Mouse (Mus musculus) intestine, embryonic 14.5 days (tissue): ENCODE data around the gene Traf3ip1. TPM values are rescaled to one million over a fixed set of nuclear protein-coding genes. Genes with fewer than 3 reads are reported as not detected.
A peak's percentile ranks its signal among the peaks of the same experiment; 100 is the strongest.
"Not testable (repeated sequence)": the region's sequence is repeated elsewhere in the genome, so short reads cannot be mapped to it uniquely, and the experiment has no call there.

Experiments used
- ATAC-seq: fragments of 200-750 bp; cut with Nextera tagmentation; replicated peaks from 2 replicates; pipeline ENCODE4 v1.8.0; 2017; ENCODE audit warnings: low read depth, moderate number of reproducible peaks, moderate TSS enrichment, moderate library complexity; ENCODE audit not compliant: low FRiP score, low TSS enrichment
- DNase-seq: peaks from one replicate; pipeline ENCODE4 v3.0.0-alpha.2; 2018; ENCODE audit warnings: low spot score
- H3K27ac ChIP-seq: fragments of 300-500 bp; sonication (generic); 2 replicates; pipeline ENCODE4 v1.5.1; 2014; ENCODE audit warnings: low read depth, mild to moderate bottlenecking, control low read depth
- H3K27me3 ChIP-seq: fragments of 300-500 bp; sonication (generic); replicated peaks from 2 replicates; pipeline ENCODE4 v1.6.1; 2014; ENCODE audit warnings: low read length, control low read depth; ENCODE audit not compliant: control insufficient read depth, insufficient read depth
- H3K36me3 ChIP-seq: fragments of 300-500 bp; sonication (generic); 2 replicates; pipeline ENCODE4 v1.6.1; 2014; ENCODE audit warnings: low read length, control low read depth; ENCODE audit not compliant: control insufficient read depth, insufficient read depth
- H3K4me1 ChIP-seq: fragments of 300-500 bp; sonication (generic); replicated peaks from 2 replicates; pipeline ENCODE4 v1.6.1; 2014; ENCODE audit warnings: low read length, control low read depth, mixed read lengths; ENCODE audit not compliant: control insufficient read depth, insufficient read depth
- H3K4me2 ChIP-seq: fragments of 300-500 bp; sonication (generic); 2 replicates; pipeline ENCODE4 v1.6.1; 2014; ENCODE audit warnings: low read length
- H3K4me3 ChIP-seq: fragments of 300-500 bp; sonication (generic); 2 replicates; pipeline ENCODE4 v1.5.1; 2014; ENCODE audit warnings: low read depth, low read length, control low read depth, mixed read lengths
- H3K9ac ChIP-seq: fragments of 300-500 bp; sonication (generic); 2 replicates; pipeline ENCODE4 v1.6.1; 2014; ENCODE audit warnings: mild to moderate bottlenecking, low read length
- H3K9me3 ChIP-seq: fragments of 300-500 bp; sonication (generic); 2 replicates; pipeline ENCODE4 v1.6.1; 2016; ENCODE audit warnings: low read length, control low read depth; ENCODE audit not compliant: control insufficient read depth
- WGBS: fragments of 180-500 bp; shearing (Covaris S2); extraction: QIAGEN DNeasy Blood & Tissue Kit; methylation state at CpG from one replicate; pipeline ENCODE4 v1.1.7; 2014; 5-methylcytosine and 5-hydroxymethylcytosine counted together
- polyA plus RNA-seq: library from polyadenylated mRNA; unstranded; fragments of >200 nt; fragmentation: Nextera tagmentation; extraction: Ambion mirVana; gene quantifications from 2 replicates; pipeline ENCODE4 v1.2.1, GENCODE M21; 2014

Traf3ip1 gene
- polyA plus RNA-seq, 1 experiment from 2014 or later = 5.9 TPM

GRCm38 (mm10) chr1:91460069-91460468 lies 34.4 kb upstream of the Traf3ip1 start:
- 35% methylated on average over 7 of the region's 7 CpGs for WGBS
- DNase-seq = no peak
- no peak overlapping the region for H3K9ac ChIP-seq
- ATAC-seq = no peak
- H3K4me3 ChIP-seq = peak overlapping the region; percentile 70
- peak overlapping the region; percentile 82 for H3K4me2 ChIP-seq
- no peaks in the 10 kb centered on the region for H3K27me3 ChIP-seq
- H3K9me3 ChIP-seq = no peaks in the 10 kb centered on the region
- H3K4me1 ChIP-seq = peaks cover 44% of the 10 kb centered on the region
- peak overlapping the region; percentile 62; the same call in 1 of the 2 replicates for H3K27ac ChIP-seq
- H3K36me3 ChIP-seq = no peaks in the 10 kb centered on the region

- no peak overlapping the region for H3K9ac ChIP-seq
- no peaks in the 10 kb centered on the region for H3K9me3 ChIP-seq
- H3K27ac ChIP-seq = no peak overlapping the region
- H3K27me3 ChIP-seq = no peaks in the 10 kb centered on the region
- DNase-seq (no peak), ATAC-seq (no peak)
- 42% methylated on average over 4 of the region's 4 CpGs for WGBS
- H3K36me3 ChIP-seq = no peaks in the 10 kb centered on the region
- no peak overlapping the region for H3K4me3 ChIP-seq
- no peak overlapping the region for H3K4me2 ChIP-seq
- H3K4me1 ChIP-seq = peaks cover 39% of the 10 kb centered on the region
Measured at GRCm38 (mm10) chr1:91460564-91460963, 33.9 kb upstream of the Traf3ip1 start.

- Histone ChIP-seq H3K4me3 (no peak overlapping the region), H3K4me1 (peaks cover 11% of the 10 kb centered on the region), H3K27ac (no peak overlapping the region), H3K27me3 (no peaks in the 10 kb centered on the region), H3K4me2 (no peak overlapping the region), H3K36me3 (no peaks in the 10 kb centered on the region), H3K9ac (no peak overlapping the region), H3K9me3 (no peaks in the 10 kb centered on the region)
- ATAC-seq (no peak), DNase-seq (no peak)
- WGBS = 83% methylated on average over 13 of the region's 13 CpGs
Measured at GRCm38 (mm10) chr1:91463336-91463995, 31.0 kb upstream of the Traf3ip1 start.

DNA sequence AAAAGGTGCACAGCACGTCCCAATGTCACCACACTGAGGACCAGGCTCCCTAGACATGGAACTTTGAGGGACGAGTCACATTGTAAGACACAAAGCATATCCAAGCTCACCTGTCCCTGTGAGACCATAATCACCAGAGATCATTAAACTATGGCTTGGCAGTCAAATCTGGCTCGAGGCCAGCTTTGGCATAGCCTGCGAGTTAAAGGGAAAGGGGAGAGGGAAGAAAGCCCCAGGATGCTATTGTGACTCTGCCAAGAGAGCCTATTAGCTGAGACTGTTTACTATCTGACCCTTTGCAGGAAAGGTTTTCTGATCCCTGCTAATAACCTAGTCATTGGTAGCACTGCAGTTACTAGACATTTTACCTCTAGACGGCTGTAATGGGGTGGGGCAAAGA lies 30.0 kb upstream of the Traf3ip1 start:
- Histone ChIP-seq H3K9ac (no peak overlapping the region), H3K4me3 (no peak overlapping the region), H3K9me3 (no peaks in the 10 kb centered on the region), H3K4me1 (0 out of 2 replicates have a peak, but pooled peaks cover 7% of the 10 kb centered on the region), H3K36me3 (no peaks in the 10 kb centered on the region), H3K27ac (no peak overlapping the region), H3K27me3 (no peaks in the 10 kb centered on the region), H3K4me2 (no peak overlapping the region)
- DNase-seq (no peak), ATAC-seq (no peak)
- WGBS = 53% methylated on average over 5 of the region's 5 CpGs

- Histone ChIP-seq H3K9me3 (no peaks in the 10 kb centered on the region), H3K4me2 (no peak overlapping the region), H3K27ac (peak overlapping the region; percentile 48; the same call in 1 of the 2 replicates), H3K4me3 (no peak overlapping the region), H3K4me1 (0 out of 2 replicates have a peak, but pooled peaks cover under 1% of the 10 kb centered on the region), H3K36me3 (no peaks in the 10 kb centered on the region), H3K27me3 (no peaks in the 10 kb centered on the region), H3K9ac (no peak overlapping the region)
- no peak for DNase-seq
- 9% methylated on average over 1 of the region's 1 CpGs for WGBS
- peak; percentile 51; the same call in 1 of the 2 replicates for ATAC-seq
Measured at GRCm38 (mm10) chr1:91465244-91465643, 29.2 kb upstream of the Traf3ip1 start.

- DNase-seq = no peak
- no peaks in the 10 kb centered on the region for H3K36me3 ChIP-seq
- H3K4me2 ChIP-seq = no peak overlapping the region
- H3K27me3 ChIP-seq = no peaks in the 10 kb centered on the region
- H3K4me3 ChIP-seq = no peak overlapping the region
- 86% methylated on average over 6 of the region's 6 CpGs for WGBS
- H3K4me1 ChIP-seq = no peaks in the 10 kb centered on the region
- no peaks in the 10 kb centered on the region for H3K9me3 ChIP-seq
- no peak overlapping the region for H3K27ac ChIP-seq
- H3K9ac ChIP-seq = no peak overlapping the region
- no peak for ATAC-seq
Measured at GRCm38 (mm10) chr1:91466186-91466585, 28.3 kb upstream of the Traf3ip1 start.

DNA sequence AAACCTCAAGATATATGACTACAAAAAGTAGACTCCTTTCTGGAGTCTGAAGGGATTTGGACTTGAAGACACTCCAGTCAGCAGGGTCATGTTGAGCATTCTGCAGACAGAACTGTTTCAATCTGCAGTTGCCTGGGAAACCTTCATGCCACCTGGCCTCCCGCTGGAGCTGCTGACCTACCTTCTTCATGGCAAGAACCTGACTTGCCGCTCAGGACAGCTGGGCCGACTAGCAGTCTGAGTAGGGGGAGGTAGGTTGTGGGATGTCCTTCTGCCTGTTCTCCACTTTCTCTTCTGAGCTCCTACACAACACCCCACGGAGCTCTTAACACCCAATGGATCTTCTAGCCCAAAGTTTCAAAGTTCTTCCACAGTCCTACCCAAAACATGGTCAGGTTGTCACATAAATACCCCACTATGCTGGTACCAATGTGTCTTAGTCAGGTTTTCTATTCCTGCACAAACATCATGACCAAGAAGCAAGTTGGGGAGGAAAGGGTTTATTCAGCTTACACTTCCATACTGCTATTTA lies 24.5 kb upstream of the Traf3ip1 start:
- no peaks in the 10 kb centered on the region for H3K9me3 ChIP-seq
- H3K27ac ChIP-seq = no peak overlapping the region
- DNase-seq = no peak
- no peak overlapping the region for H3K4me3 ChIP-seq
- no peak overlapping the region for H3K4me2 ChIP-seq
- no peak for ATAC-seq
- no peak overlapping the region for H3K9ac ChIP-seq
- no peaks in the 10 kb centered on the region for H3K4me1 ChIP-seq
- H3K27me3 ChIP-seq = no peaks in the 10 kb centered on the region
- H3K36me3 ChIP-seq = no peaks in the 10 kb centered on the region
- WGBS = 84% methylated on average over 4 of the region's 4 CpGs

GRCm38 (mm10) chr1:91478145-91478544 lies 16.3 kb upstream of the Traf3ip1 start:
- DNase-seq, H3K4me3 ChIP-seq, ATAC-seq, H3K27me3 ChIP-seq, H3K4me1 ChIP-seq, H3K9ac ChIP-seq, H3K9me3 ChIP-seq, H3K4me2 ChIP-seq, H3K27ac ChIP-seq, H3K36me3 ChIP-seq: not testable (repeated sequence)
- WGBS = 93% methylated on average over 9 of the region's 13 CpGs

DNA sequence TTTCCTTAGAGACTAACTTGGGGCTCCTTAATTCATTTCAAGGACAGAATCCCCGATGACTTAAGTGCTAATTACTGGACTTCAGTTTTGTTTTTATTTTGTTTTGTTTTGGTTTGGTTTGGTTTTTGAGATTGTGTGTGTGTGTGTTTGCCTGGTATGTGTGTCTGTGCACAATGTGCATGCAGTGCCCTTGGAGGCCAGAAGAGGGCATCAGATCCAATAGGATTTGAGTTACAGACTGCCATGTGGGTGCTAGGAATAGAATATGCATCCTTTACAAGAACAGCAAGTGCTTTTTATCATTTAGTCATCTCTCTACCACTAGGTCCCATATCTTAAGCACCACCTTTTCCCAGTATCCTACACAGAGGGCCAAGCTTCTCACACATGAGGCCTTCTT lies 15.5 kb upstream of the Traf3ip1 start:
- Histone ChIP-seq H3K4me2 (no peak overlapping the region), H3K9me3 (no peaks in the 10 kb centered on the region), H3K27ac (no peak overlapping the region), H3K4me1 (no peaks in the 10 kb centered on the region), H3K36me3 (no peaks in the 10 kb centered on the region), H3K27me3 (no peaks in the 10 kb centered on the region), H3K9ac (no peak overlapping the region), H3K4me3 (no peak overlapping the region)
- ATAC-seq (no peak), DNase-seq (no peak)
- 98% methylated on average over 1 of the region's 1 CpGs for WGBS
